Mouse (Mus musculus): Measurements from ENCODE around the gene Susd6. TPM values are rescaled to one million over a fixed set of nuclear protein-coding genes. Genes with fewer than 3 reads are reported as not detected.
"Not testable (repeated sequence)": the region's sequence is repeated elsewhere in the genome, so short reads cannot be mapped to it uniquely, and the experiment has no call there.

Susd6 gene
- polyA plus RNA-seq, 1 experiment from 2014 or later: 16.1 TPM

GRCm38 (mm10) chr12:80814529-80814928, 24.2 kb downstream of the Susd6 start:
- Histone ChIP-seq H3K4me1 (replicated peaks; ENCODE audit: insufficient read depth, low read length) (0 out of 2 replicates have a peak, but pooled peaks cover 14% of the 10 kb centered on the region), H3K27ac (no peak overlapping the region), H3K27me3 (ENCODE audit: insufficient read depth, low read length) (no peaks in the 10 kb centered on the region), H3K9ac (ENCODE audit: low read depth, low read length) (no peak overlapping the region), H3K9me3 (replicated peaks; ENCODE audit: low read length) (no peaks in the 10 kb centered on the region), H3K4me3 (replicated peaks; ENCODE audit: low read depth, low read length) (no peak overlapping the region), H3K4me2 (ENCODE audit: low read length) (no peak overlapping the region), H3K36me3 (ENCODE audit: insufficient read depth, low read length) (no peaks in the 10 kb centered on the region)
- TF ChIP-seq CTCF (IDR thresholded peaks at IDR 0.05; ENCODE audit: low read depth): no peak
- no peak for ATAC-seq (replicated peaks; ENCODE audit: low FRiP score, low read depth)
- 64% methylated on average over 3 of the region's 3 CpGs for WGBS
- no peak for DNase-seq (ENCODE audit: low spot score)

- 27% methylated on average over 1 of the region's 1 CpGs for WGBS
- H3K9me3 ChIP-seq (replicated peaks; ENCODE audit: low read length): no peaks in the 10 kb centered on the region
- no peaks in the 10 kb centered on the region for H3K36me3 ChIP-seq (ENCODE audit: insufficient read depth, low read length)
- H3K4me2 ChIP-seq (ENCODE audit: low read length): no peak overlapping the region
- no peak for TF ChIP-seq CTCF (IDR thresholded peaks at IDR 0.05; ENCODE audit: low read depth)
- H3K27ac ChIP-seq: no peak overlapping the region
- no peak for ATAC-seq (replicated peaks; ENCODE audit: low FRiP score, low read depth)
- no peak for DNase-seq (ENCODE audit: low spot score)
- peaks cover 18% of the 10 kb centered on the region; the same call in 1 of the 2 replicates for H3K4me1 ChIP-seq (replicated peaks; ENCODE audit: insufficient read depth, low read length)
- no peaks in the 10 kb centered on the region for H3K27me3 ChIP-seq (ENCODE audit: insufficient read depth, low read length)
- H3K9ac ChIP-seq (ENCODE audit: low read depth, low read length): no peak overlapping the region
- H3K4me3 ChIP-seq (replicated peaks; ENCODE audit: low read depth, low read length): no peak overlapping the region
These were observed 25.0 kb downstream of the Susd6 start for GRCm38 (mm10) chr12:80815298-80815697.

- Histone ChIP-seq H3K36me3 (ENCODE audit: insufficient read depth, low read length) (no peaks in the 10 kb centered on the region), H3K9me3 (replicated peaks; ENCODE audit: low read length) (no peaks in the 10 kb centered on the region), H3K9ac (ENCODE audit: low read depth, low read length) (no peak overlapping the region), H3K4me1 (replicated peaks; ENCODE audit: insufficient read depth, low read length) (peaks cover 19% of the 10 kb centered on the region; the same call in 1 of the 2 replicates), H3K4me3 (replicated peaks; ENCODE audit: low read depth, low read length) (no peak overlapping the region), H3K27me3 (ENCODE audit: insufficient read depth, low read length) (no peaks in the 10 kb centered on the region), H3K27ac (no peak overlapping the region), H3K4me2 (ENCODE audit: low read length) (no peak overlapping the region)
- TF ChIP-seq CTCF (IDR thresholded peaks at IDR 0.05; ENCODE audit: low read depth): no peak
- 83% methylated on average over 3 of the region's 3 CpGs for WGBS
- ATAC-seq (replicated peaks; ENCODE audit: low FRiP score, low read depth) (no peak), DNase-seq (ENCODE audit: low spot score) (no peak)
These were observed 25.6 kb downstream of the Susd6 start for GRCm38 (mm10) chr12:80815893-80816292.

- Histone ChIP-seq H3K36me3 (ENCODE audit: insufficient read depth, low read length) (no peaks in the 10 kb centered on the region), H3K27me3 (ENCODE audit: insufficient read depth, low read length) (no peaks in the 10 kb centered on the region), H3K4me2 (ENCODE audit: low read length) (no peak overlapping the region), H3K9ac (ENCODE audit: low read depth, low read length) (no peak overlapping the region), H3K4me1 (replicated peaks; ENCODE audit: insufficient read depth, low read length) (peaks cover 22% of the 10 kb centered on the region), H3K9me3 (replicated peaks; ENCODE audit: low read length) (no peaks in the 10 kb centered on the region), H3K27ac (no peak overlapping the region), H3K4me3 (replicated peaks; ENCODE audit: low read depth, low read length) (no peak overlapping the region)
- DNase-seq (ENCODE audit: low spot score) (no peak), ATAC-seq (replicated peaks; ENCODE audit: low FRiP score, low read depth) (no peak)
- TF ChIP-seq CTCF (IDR thresholded peaks at IDR 0.05; ENCODE audit: low read depth): no peak
- WGBS: 90% methylated on average over 1 of the region's 1 CpGs
These were observed 26.2 kb downstream of the Susd6 start for GRCm38 (mm10) chr12:80816380-80817086.

GRCm38 (mm10) chr12:80817697-80818235, 27.5 kb downstream of the Susd6 start:
- Histone ChIP-seq H3K9me3 (replicated peaks; ENCODE audit: low read length) (no peaks in the 10 kb centered on the region), H3K27ac (no peak overlapping the region), H3K27me3 (ENCODE audit: insufficient read depth, low read length) (no peaks in the 10 kb centered on the region), H3K36me3 (ENCODE audit: insufficient read depth, low read length) (no peaks in the 10 kb centered on the region), H3K4me2 (ENCODE audit: low read length) (no peak overlapping the region), H3K4me1 (replicated peaks; ENCODE audit: insufficient read depth, low read length) (peaks cover 28% of the 10 kb centered on the region), H3K4me3 (replicated peaks; ENCODE audit: low read depth, low read length) (no peak overlapping the region), H3K9ac (ENCODE audit: low read depth, low read length) (no peak overlapping the region)
- ATAC-seq (replicated peaks; ENCODE audit: low FRiP score, low read depth): no peak
- DNase-seq (ENCODE audit: low spot score): peak; percentile 47
- no peak for TF ChIP-seq CTCF (IDR thresholded peaks at IDR 0.05; ENCODE audit: low read depth)

- Histone ChIP-seq H3K4me1 (replicated peaks; ENCODE audit: insufficient read depth, low read length) (peaks cover 28% of the 10 kb centered on the region), H3K27ac (0 out of 2 replicates have a peak overlapping the region, but pooled peaks have one; percentile 20)
- not testable (repeated sequence) for H3K9ac ChIP-seq (ENCODE audit: low read depth, low read length); H3K36me3 ChIP-seq (ENCODE audit: insufficient read depth, low read length); DNase-seq (ENCODE audit: low spot score); H3K27me3 ChIP-seq (ENCODE audit: insufficient read depth, low read length); H3K4me3 ChIP-seq (replicated peaks; ENCODE audit: low read depth, low read length); H3K4me2 ChIP-seq (ENCODE audit: low read length); ATAC-seq (replicated peaks; ENCODE audit: low FRiP score, low read depth); H3K9me3 ChIP-seq (replicated peaks; ENCODE audit: low read length)
- WGBS: 40% methylated on average over 2 of the region's 2 CpGs
These were observed 28.7 kb downstream of the Susd6 start for GRCm38 (mm10) chr12:80819020-80819419.

Measured in kidney, postnatal 0 days (tissue).